Mouse (Mus musculus): Measurements from ENCODE around the gene Ptprm. TPM values are rescaled to one million over a fixed set of nuclear protein-coding genes. Genes with fewer than 3 reads are reported as not detected.

Gene Ptprm
- polyA plus RNA-seq, 2 experiments = 15.8 to 21.8 TPM

DNA sequence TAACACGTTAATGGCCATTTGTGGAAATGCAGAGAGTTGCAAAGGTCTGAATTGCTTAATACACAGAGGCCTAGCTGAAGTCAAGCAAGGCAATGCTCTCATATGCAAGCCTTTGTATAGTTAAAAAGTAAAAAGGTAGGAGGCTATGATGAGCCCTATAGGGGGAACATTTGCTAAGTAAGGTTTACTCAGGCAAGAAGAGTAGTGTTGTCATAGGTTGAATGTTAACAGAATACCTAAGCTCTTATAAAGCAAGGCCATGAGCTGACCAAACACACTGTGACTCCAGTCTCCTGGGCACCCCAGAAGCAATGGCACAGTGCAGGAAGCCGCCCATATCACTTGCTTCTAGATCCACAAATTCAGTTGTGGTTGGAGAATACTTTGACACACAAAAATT, 267.4 kb downstream of the Ptprm start:
- ATAC-seq (ENCODE audit: low FRiP score, low read depth) (no peak), DNase-seq (ENCODE audit: low spot score) (no peak)
- Histone ChIP-seq H3K4me3 (replicated peaks; ENCODE audit: low read length) (no peak overlapping the region), H3K9ac (ENCODE audit: low read depth, low read length, severe bottlenecking) (no peak overlapping the region), H3K27ac (replicated peaks; ENCODE audit: low read depth, low read length) (no peak overlapping the region), H3K4me1 (ENCODE audit: control insufficient read depth, insufficient read depth, low read length) (peaks cover 12% of the 10 kb centered on the region), H3K36me3 (ENCODE audit: control insufficient read depth, insufficient read depth, low read length) (no peaks in the 10 kb centered on the region), H3K9me3 (ENCODE audit: control insufficient read depth, low read length) (no peaks in the 10 kb centered on the region), H3K27me3 (ENCODE audit: control insufficient read depth, insufficient read depth, low read length) (no peaks in the 10 kb centered on the region), H3K4me2 (replicated peaks; ENCODE audit: low read depth, low read length, severe bottlenecking) (no peak overlapping the region)
- 77% methylated on average over 2 of the region's 2 CpGs for WGBS
- no peak for TF ChIP-seq POLR2A (IDR thresholded peaks at IDR 0.05; ENCODE audit: borderline replicate concordance, extremely low read depth, insufficient read depth, insufficient read length)

- no peak for TF ChIP-seq POLR2A (IDR thresholded peaks at IDR 0.05; ENCODE audit: borderline replicate concordance, extremely low read depth, insufficient read depth, insufficient read length)
Observed at GRCm38 (mm10) chr17:67084501-67084900, 269.8 kb downstream of the Ptprm start.

GRCm38 (mm10) chr17:67084093-67084492, 270.2 kb downstream of the Ptprm start:
- H3K4me3 ChIP-seq (replicated peaks; ENCODE audit: low read length) = no peak overlapping the region
- WGBS = 71% methylated on average over 5 of the region's 5 CpGs
- no peak for TF ChIP-seq POLR2A (IDR thresholded peaks at IDR 0.05; ENCODE audit: borderline replicate concordance, extremely low read depth, insufficient read depth, insufficient read length)
- ATAC-seq (ENCODE audit: low FRiP score, low read depth) (no peak), DNase-seq (ENCODE audit: low spot score) (no peak)
- no peak overlapping the region for H3K27ac ChIP-seq (replicated peaks; ENCODE audit: low read depth, low read length)
- no peaks in the 10 kb centered on the region for H3K27me3 ChIP-seq (ENCODE audit: control insufficient read depth, insufficient read depth, low read length)
- peaks cover 11% of the 10 kb centered on the region; the same call in 1 of the 2 replicates for H3K4me1 ChIP-seq (ENCODE audit: control insufficient read depth, insufficient read depth, low read length)
- no peak overlapping the region for H3K4me2 ChIP-seq (replicated peaks; ENCODE audit: low read depth, low read length, severe bottlenecking)
- no peak overlapping the region for H3K9ac ChIP-seq (ENCODE audit: low read depth, low read length, severe bottlenecking)
- H3K36me3 ChIP-seq (ENCODE audit: control insufficient read depth, insufficient read depth, low read length) = no peaks in the 10 kb centered on the region
- H3K9me3 ChIP-seq (ENCODE audit: control insufficient read depth, low read length) = no peaks in the 10 kb centered on the region

More at GRCm38 (mm10) chr17:67084501-67084900, 269.8 kb downstream of the Ptprm start:
- Histone ChIP-seq H3K9me3 (ENCODE audit: control insufficient read depth, low read length) (no peaks in the 10 kb centered on the region), H3K4me1 (ENCODE audit: control insufficient read depth, insufficient read depth, low read length) (peaks cover 8% of the 10 kb centered on the region; the same call in 1 of the 2 replicates), H3K4me3 (replicated peaks; ENCODE audit: low read length) (no peak overlapping the region), H3K4me2 (replicated peaks; ENCODE audit: low read depth, low read length, severe bottlenecking) (no peak overlapping the region), H3K36me3 (ENCODE audit: control insufficient read depth, insufficient read depth, low read length) (no peaks in the 10 kb centered on the region), H3K27ac (replicated peaks; ENCODE audit: low read depth, low read length) (no peak overlapping the region), H3K27me3 (ENCODE audit: control insufficient read depth, insufficient read depth, low read length) (no peaks in the 10 kb centered on the region), H3K9ac (ENCODE audit: low read depth, low read length, severe bottlenecking) (no peak overlapping the region)
- 36% methylated on average over 4 of the region's 4 CpGs for WGBS
- ATAC-seq (ENCODE audit: low FRiP score, low read depth) (0 out of 2 replicates have a peak, but pooled peaks have one; percentile 26), DNase-seq (ENCODE audit: low spot score) (no peak)

GRCm38 (mm10) chr17:67079570-67079969, 274.7 kb downstream of the Ptprm start:
- no peaks in the 10 kb centered on the region for H3K36me3 ChIP-seq (ENCODE audit: control insufficient read depth, insufficient read depth, low read length)
- 38% methylated on average over 1 of the region's 1 CpGs for WGBS
- no peak overlapping the region for H3K9ac ChIP-seq (ENCODE audit: low read depth, low read length, severe bottlenecking)
- H3K4me3 ChIP-seq (replicated peaks; ENCODE audit: low read length) = no peak overlapping the region
- peaks cover 7% of the 10 kb centered on the region; the same call in 1 of the 2 replicates for H3K4me1 ChIP-seq (ENCODE audit: control insufficient read depth, insufficient read depth, low read length)
- H3K27me3 ChIP-seq (ENCODE audit: control insufficient read depth, insufficient read depth, low read length) = no peaks in the 10 kb centered on the region
- no peaks in the 10 kb centered on the region for H3K9me3 ChIP-seq (ENCODE audit: control insufficient read depth, low read length)
- no peak overlapping the region for H3K4me2 ChIP-seq (replicated peaks; ENCODE audit: low read depth, low read length, severe bottlenecking)
- DNase-seq (ENCODE audit: low spot score) (no peak), ATAC-seq (ENCODE audit: low FRiP score, low read depth) (no peak)
- TF ChIP-seq POLR2A (IDR thresholded peaks at IDR 0.05; ENCODE audit: borderline replicate concordance, extremely low read depth, insufficient read depth, insufficient read length) = no peak
- no peak overlapping the region for H3K27ac ChIP-seq (replicated peaks; ENCODE audit: low read depth, low read length)

GRCm38 (mm10) chr17:67073580-67073979, 280.7 kb downstream of the Ptprm start:
- 63% methylated on average over 4 of the region's 4 CpGs for WGBS
- ATAC-seq (ENCODE audit: low FRiP score, low read depth) = no peak
- Histone ChIP-seq H3K4me3 (replicated peaks; ENCODE audit: low read length) (no peak overlapping the region), H3K9ac (ENCODE audit: low read depth, low read length, severe bottlenecking) (no peak overlapping the region), H3K4me1 (ENCODE audit: control insufficient read depth, insufficient read depth, low read length) (peaks cover 5% of the 10 kb centered on the region; the same call in 1 of the 2 replicates), H3K27me3 (ENCODE audit: control insufficient read depth, insufficient read depth, low read length) (no peaks in the 10 kb centered on the region), H3K27ac (replicated peaks; ENCODE audit: low read depth, low read length) (no peak overlapping the region), H3K4me2 (replicated peaks; ENCODE audit: low read depth, low read length, severe bottlenecking) (no peak overlapping the region), H3K36me3 (ENCODE audit: control insufficient read depth, insufficient read depth, low read length) (no peaks in the 10 kb centered on the region), H3K9me3 (ENCODE audit: control insufficient read depth, low read length) (no peaks in the 10 kb centered on the region)
- TF ChIP-seq POLR2A (IDR thresholded peaks at IDR 0.05; ENCODE audit: borderline replicate concordance, extremely low read depth, insufficient read depth, insufficient read length) = no peak
- no peak for DNase-seq (ENCODE audit: low spot score)

DNA sequence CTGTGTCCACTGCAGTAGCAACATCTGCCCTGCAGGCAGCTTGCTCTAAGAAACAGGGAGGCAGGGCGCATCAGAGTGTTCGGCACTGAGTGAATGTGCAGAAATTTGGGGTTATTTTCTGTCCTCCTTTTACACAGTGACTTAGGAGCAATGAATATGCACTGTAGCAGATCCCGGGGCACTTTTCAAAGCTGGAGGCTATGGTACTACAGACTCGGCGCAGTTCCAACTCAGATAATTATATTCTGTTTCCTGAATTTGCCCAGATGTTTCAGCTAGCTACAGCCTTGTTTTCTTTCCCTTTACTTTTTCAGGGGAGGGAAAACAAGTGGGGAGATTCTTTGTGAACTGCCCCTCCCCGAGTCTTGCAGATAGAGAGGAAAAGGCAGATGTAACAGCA, 281.1 kb downstream of the Ptprm start:
- no peak for ATAC-seq (ENCODE audit: low FRiP score, low read depth)
- Histone ChIP-seq H3K9ac (ENCODE audit: low read depth, low read length, severe bottlenecking) (no peak overlapping the region), H3K9me3 (ENCODE audit: control insufficient read depth, low read length) (no peaks in the 10 kb centered on the region), H3K27ac (replicated peaks; ENCODE audit: low read depth, low read length) (no peak overlapping the region), H3K4me2 (replicated peaks; ENCODE audit: low read depth, low read length, severe bottlenecking) (no peak overlapping the region), H3K4me1 (ENCODE audit: control insufficient read depth, insufficient read depth, low read length) (peaks cover 5% of the 10 kb centered on the region; the same call in 1 of the 2 replicates), H3K36me3 (ENCODE audit: control insufficient read depth, insufficient read depth, low read length) (no peaks in the 10 kb centered on the region), H3K4me3 (replicated peaks; ENCODE audit: low read length) (no peak overlapping the region), H3K27me3 (ENCODE audit: control insufficient read depth, insufficient read depth, low read length) (no peaks in the 10 kb centered on the region)
- DNase-seq (ENCODE audit: low spot score) = peak; percentile 48
- 49% methylated on average over 6 of the region's 6 CpGs for WGBS
- no peak for TF ChIP-seq POLR2A (IDR thresholded peaks at IDR 0.05; ENCODE audit: borderline replicate concordance, extremely low read depth, insufficient read depth, insufficient read length)

All from limb, embryonic 14.5 days (tissue).